Mouse (Mus musculus) cerebellum, postnatal 36 days (tissue): ENCODE data around the gene Sapcd1.
"Not testable (repeated sequence)": the region's sequence is repeated elsewhere in the genome, so short reads cannot be mapped to it uniquely, and the experiment has no call there.

Experiments
- DNase-seq, 2 experiments: peaks; one replicate each; pipeline ENCODE4 v3.0.0; 2021 to 2022; ENCODE audit warnings: mixed read lengths in 2 of 2

Gene Sapcd1

GRCm38 (mm10) chr17:35052271-35052798 is 24.5 kb upstream of the Sapcd1 start:
- DNase-seq = peak in 1 of 2 experiments; percentile 14

- peak; percentile 50 to 51 for DNase-seq
These were observed 23.6 kb upstream of the Sapcd1 start for GRCm38 (mm10) chr17:35051156-35052086.

DNA sequence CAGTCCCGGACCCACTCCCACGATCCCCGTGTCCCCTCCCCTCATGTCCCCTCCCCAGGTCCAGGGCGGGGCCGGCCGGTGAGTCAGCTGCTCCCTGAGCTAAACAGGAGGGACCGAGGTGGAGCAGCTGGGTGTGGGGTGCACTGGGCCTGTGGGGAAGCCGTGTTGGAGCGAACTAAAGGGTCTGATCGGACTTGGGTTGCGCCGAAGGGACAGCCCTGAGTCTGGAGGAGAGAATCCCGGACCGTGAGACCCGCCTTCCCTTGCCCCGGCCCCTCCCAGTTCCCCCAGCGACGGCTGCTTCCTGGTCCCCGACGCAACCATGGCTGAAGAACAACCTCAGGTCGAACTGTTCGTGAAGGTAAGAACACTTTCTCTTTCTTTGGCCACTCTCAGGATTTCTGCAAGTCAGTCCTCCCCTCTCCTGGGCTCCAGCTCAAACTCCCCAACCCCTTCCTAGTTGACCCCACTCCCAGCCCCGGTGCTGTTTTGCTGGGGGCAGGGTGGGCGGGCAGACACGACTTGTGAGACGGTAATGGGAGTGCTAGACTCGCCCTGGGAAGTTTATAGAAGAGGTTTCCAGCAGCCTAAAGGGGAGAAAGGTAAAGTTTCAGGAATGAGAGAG is 22.4 kb upstream of the Sapcd1 start:
- peak in 1 of 2 experiments; percentile 46 for DNase-seq

- no peak for DNase-seq
These were observed 21.8 kb upstream of the Sapcd1 start, which contains the start of gene Clic1 for GRCm38 (mm10) chr17:35049561-35050016. TSS of gene Clic1 (plus strand) at chr17:35049966.

DNA sequence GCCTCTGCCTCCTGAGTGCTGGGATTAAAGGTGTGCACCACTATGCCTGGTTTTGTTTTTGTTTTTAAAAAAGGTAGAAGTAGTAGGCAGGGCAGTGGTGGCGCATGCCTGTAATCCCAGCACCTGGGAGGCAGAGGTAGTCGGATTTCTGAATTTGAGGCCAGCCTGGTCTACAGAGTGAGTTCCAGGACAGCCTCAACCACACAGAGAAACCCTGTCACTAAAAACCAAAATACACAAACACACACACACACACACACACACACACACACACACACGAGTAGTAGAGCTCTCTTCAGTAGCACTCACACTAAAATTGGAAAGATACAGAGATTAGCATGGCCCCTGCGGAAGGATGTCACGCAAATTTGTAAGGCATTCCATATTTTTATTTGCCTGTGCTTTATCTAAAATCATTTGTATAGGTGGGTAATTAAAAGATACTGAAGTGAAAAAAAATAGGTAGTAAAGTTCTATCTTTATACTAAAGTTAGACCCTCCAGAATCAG is 21.2 kb upstream of the Sapcd1 start:
- DNase-seq = no peak

DNA sequence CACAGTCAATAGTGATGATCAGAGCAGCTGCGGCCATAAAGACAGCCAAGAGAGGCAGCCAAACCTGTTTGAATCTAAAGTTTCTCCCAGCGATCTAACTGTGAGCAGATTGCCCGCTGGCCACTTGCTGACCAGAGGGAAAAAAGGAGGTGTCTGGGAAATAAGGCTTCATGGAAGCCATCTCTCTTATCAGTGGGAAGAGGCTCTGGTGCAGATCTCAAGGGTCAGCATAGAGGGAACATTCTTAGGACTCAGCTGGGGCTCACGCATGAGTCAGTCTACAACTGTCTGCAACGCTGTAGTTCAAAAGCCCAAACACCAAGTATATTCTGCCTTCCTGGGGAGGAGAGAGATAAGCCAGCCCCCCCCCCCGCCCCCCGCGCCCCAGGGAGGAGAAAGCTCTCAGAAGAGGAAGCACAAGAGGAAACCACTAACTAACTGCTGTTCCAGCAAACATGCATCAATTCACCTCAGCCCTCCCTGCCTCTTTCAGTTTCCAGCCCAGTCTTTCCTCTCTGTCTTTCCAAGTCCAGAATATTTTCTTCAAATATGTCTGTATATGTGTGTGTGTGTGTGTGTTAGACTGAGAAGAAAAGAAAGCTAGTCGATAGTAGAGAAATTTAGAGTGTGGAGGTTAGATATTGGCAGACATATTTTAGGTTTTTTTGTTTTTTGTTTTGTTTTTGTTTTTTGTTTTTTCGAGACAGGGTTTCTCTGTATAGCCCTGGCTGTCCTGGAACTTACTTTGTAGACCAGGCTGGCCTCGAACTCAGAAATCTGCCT is 20.5 kb upstream of the Sapcd1 start:
- no peak for DNase-seq

DNA sequence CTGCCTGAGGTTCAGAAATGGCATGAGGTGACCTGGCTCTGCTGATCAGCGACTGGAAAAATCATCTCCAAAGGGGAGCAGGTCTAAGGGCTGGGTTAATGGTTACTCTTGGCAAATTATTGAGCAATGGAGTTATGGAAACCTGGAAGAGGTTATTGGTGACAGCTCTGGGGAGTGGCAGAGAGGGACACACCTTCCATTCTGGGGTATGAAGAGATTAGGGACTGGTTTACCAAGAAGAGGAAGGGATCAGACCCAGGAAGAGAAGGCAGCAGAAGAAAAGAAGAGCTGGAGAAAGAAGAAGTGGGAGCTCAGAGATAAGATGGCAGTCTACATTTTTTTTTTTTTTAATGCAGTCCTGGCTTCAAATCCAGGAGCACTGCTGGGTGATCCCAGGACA is 19.9 kb upstream of the Sapcd1 start:
- DNase-seq = no peak

DNA sequence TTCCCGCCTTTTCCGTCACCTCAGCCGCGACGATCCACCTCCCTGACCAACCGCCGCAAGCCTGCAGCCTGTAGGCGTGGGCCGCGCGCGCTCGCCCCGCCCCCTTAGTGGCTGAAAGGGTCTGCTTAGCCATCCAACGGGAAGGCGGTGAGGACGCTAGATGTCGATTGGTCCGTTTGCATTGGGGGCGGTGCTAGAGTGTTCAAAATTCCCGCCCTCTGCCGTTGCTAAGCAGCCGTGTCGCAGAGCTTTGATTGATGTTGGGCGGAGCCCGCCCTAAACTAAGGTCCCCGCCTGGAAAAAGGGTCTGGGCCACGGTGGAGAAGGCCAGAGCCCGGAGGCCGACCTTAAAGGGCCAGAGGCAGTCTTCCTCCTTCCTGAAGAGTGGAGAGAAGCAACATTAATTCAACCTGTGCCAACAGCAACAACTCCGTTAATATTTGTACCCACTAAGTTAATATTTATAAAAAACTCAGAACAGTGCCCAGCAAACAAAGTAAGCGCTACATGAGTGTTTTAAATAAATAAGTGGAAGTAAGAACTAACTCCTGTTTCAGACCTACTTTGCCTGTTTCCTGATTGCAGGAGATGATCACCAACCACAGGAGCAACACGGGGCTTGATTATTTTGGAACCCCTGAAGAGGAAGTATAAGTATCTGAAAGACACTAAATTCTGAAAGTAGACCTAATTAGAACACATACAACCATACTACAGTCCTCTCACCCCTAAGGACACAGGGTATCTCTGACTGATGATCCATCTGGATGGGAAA is 19.1 kb upstream of the Sapcd1 start, which contains the start of gene Msh5:
Gene Msh5 (minus strand): TSS at position 65 of the 775 bp plus-strand sequence.
- peak; percentile 95 for DNase-seq

DNA sequence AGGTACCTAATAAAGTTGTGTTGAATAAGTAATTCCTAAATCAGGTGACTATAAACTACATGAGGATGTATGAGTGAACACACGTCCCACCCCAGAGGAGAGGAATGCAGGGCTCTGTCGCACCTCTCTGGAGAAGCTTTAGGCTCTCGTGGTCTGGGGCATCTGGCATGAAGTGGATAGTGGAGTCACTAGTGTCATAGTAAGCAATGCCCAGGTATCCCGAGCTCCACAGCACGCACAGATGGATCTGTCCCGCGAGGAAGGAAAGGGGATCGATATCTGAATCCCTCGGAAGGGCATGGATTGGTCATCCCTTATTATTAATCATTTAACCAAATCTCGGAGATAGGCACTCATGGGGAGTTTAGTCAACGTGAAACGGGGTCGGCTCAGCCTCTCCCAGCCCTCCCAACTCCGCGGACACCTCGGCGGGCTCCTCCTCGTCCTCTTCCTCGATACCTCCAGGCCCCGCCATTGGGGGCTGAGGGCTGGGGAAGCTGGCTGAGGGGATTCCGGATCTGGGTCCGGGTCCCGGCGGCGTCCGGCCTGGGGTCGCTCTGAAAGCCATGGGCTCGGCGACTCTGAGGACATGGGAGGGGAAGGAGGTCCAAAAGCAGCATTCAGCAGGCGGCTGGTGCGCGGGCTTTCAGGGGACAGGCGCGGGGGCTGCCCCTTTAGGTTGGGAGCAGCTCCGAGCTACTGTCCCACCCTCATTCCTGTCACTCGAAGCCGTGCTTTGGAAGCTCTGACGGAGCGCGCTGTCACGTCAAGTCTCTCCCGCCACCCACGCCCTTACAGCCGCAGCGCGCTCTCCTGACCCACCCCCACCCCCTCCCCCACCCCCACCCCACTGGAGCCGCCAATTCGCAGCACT is 18.2 kb upstream of the Sapcd1 start:
- no peak for DNase-seq

DNA sequence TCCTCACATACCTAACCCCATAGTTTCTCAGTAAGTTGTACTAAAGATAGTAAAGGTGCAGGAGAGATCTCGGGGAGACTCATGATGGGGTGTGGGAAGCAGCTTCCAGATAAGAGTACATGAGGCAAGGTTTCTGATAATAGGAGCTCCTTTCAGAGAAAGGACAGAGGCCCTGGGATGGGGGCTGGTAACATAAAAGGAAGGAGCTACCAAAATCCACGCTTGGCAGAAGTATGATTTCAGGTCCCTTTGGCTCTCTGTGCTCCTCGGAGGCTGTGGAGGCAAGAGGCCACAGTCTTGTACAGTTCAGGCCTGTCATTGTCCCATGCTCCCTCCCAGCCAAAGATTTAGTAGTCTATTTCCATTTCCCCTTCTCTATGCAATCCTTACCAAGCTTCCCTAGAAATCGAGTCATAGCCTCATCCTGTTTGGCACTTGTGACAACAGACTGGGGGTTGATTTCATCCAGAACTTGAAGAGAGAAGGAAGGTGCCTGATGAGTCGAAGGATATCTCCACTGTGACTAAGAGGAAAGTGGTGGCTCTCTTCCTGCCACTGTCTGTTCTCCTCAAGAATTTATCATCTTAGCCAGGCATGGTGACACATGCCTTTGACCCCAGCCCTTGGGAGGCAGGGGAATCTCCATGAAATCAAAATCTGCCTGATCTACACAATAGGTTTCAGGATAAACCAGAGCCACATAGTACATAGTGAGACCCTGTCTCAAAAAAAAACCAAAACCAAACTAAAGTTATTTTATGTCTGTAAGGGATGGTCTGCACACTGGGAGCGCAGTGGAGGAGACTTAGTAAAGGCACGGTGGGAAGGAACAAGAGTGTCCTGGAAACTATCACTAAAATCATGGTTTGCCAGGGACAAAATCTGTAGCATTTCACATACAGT is 17.3 kb upstream of the Sapcd1 start:
- no peak for DNase-seq

DNA sequence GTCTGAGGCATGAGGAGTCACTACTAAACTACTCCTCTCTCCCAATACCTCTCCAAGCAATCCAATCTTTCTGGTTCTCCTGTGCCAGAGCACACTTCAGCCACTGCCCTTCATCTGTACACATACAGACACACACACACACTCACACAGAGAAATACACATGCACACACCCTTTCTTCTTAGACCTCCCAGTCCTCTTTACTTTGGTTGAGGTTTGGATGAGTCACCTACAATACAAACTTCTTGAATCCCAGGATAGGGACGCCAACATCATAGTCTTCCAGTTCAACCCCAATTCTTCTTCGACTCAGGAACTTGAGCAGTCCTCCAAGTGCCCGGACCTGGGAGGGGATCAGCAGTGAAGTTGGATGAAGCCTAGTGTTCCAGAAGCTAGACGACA is 16.0 kb upstream of the Sapcd1 start:
- no peak for DNase-seq

- no peak for DNase-seq
These were observed 11.5 kb upstream of the Sapcd1 start for GRCm38 (mm10) chr17:35039121-35039873.

DNA sequence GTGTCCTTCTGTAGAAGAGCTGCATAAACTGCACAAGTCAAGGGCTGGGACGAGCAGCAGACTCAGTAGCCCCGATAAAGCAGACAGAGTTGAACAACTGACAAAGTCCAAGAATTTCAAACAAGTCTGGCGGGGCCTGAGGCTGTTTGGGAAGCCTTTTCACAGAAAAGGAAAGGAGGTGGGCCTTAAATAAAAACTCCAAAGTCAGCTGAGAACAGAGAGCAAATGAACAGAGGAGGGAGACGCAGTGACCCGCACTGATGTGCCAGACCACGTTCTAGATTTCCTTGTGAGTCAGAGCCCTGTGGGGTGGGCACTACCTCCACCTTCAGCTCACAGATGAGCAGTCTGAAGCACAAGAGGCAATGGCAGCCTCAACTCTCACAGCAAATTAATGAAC is 7.1 kb upstream of the Sapcd1 start:
- DNase-seq = no peak

DNA sequence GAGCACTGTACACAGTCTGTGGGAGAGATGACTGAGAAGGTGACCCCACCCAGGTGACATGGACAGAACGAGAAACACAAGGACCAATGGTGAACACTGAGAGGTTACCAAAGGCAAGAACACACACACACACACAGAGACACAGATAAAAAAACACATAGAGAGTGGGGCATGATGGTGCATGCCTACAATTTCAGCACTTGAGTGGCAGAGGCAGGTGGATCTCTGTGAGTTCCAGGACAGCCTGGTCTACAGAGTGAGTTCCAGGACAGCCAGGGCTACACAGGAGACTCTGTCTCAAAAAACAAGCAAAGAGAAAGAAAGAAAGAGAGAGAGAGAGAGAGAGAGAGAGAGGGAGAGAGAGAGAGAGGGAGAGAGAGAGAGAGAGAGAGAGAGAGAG is 5.9 kb upstream of the Sapcd1 start:
- DNase-seq = not testable (repeated sequence)

DNA sequence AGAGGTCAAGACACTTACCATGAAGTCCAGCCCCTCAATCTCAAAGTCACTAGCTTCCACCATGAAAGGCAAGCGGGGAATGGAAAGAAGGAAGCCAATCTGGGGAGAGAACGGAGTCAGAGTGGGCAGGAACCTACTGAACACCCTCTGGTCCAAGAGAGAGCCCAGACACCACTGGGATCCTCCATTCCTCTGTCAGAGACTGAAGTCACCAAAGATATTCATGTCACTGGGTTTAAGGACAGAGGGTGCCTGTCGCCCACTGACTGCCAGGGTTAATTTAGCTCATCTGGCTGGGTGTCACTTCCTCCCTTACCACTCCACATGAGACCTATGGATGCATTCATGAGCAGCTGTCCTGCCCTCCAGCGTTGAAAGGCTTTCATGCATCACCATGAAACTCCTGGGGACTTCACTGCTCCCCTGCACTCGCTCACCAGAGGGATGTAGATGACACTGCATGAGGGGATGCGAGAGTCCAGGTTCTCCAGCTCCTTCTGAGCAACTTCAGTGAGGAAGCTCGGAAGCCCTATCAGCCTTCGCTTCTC is 4.6 kb upstream of the Sapcd1 start:
- no peak for DNase-seq

DNA sequence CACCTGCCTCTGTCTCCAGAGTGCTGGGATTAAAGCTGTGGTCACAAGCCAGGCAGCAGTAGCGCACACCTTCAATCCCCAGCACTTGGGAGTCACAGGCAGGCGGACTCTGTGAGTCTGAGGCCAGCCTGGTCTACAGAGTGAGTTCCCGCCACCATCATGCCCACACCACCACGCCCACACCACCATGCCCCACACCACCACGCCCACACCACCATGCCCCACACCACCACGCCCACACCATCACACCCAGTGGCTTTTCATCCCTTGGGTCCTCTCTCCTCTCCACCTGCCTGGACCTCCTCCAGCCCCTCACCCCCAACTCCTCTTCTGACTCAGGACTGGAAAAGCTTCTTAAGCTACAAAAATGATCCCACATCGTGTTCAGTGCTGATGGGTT is 4.1 kb upstream of the Sapcd1 start:
- DNase-seq = no peak

- DNase-seq = no peak
These were observed 3.5 kb upstream of the Sapcd1 start for GRCm38 (mm10) chr17:35031272-35031671.
